Mouse (Mus musculus): ENCODE measurements around the gene Rpa2. TPM values are rescaled to one million over a fixed set of nuclear protein-coding genes. Genes with fewer than 3 reads are reported as not detected.

The Rpa2 gene
- polyA plus RNA-seq, 1 experiment = 86.1 TPM

GRCm38 (mm10) chr4:132816404-132816803 lies 48.3 kb downstream of the Rpa2 start:
- TF ChIP-seq GATA1 (IDR thresholded peaks at IDR 0.05; ENCODE audit: low read length) = no peak

GRCm38 (mm10) chr4:132816855-132817254 lies 48.7 kb downstream of the Rpa2 start:
- TF ChIP-seq GATA1 (IDR thresholded peaks at IDR 0.05; ENCODE audit: low read length) = no peak

- no peak for TF ChIP-seq GATA1 (IDR thresholded peaks at IDR 0.05; ENCODE audit: low read length)
Observed at GRCm38 (mm10) chr4:132818442-132818841, 50.3 kb downstream of the Rpa2 start.

GRCm38 (mm10) chr4:132823614-132824366 lies 55.7 kb downstream of the Rpa2 start:
- no peak for TF ChIP-seq GATA1 (IDR thresholded peaks at IDR 0.05; ENCODE audit: low read length)

Other genes with a start within 250 kb of the Rpa2 start
- 178 and 267 TPM in 2 replicates for gene Atpif1, start 234.7 kb upstream of the Rpa2 start, polyA plus RNA-seq (2012)
- 73.7 and 340 TPM in 2 replicates for gene Dnajc8, start 232.8 kb upstream of the Rpa2 start, polyA plus RNA-seq (2012)
- gene Ptafr, start 204.3 kb upstream of the Rpa2 start, polyA plus RNA-seq (2012) = not detected in 2 replicates
- 2.4 and 3.3 TPM in 2 replicates for gene Eya3, start 129.3 kb upstream of the Rpa2 start, polyA plus RNA-seq (2012)
- 0.70 and 0.84 TPM in 2 replicates for gene Xkr8, start 35.8 kb upstream of the Rpa2 start, polyA plus RNA-seq (2012)
- gene Smpdl3b, start 11.1 kb upstream of the Rpa2 start, polyA plus RNA-seq (2012) = 0.08 TPM in 2 replicates
- gene Themis2, start 28.1 kb downstream of the Rpa2 start, polyA plus RNA-seq (2012) = not detected in 2 replicates
- 59.8 and 60.6 TPM in 2 replicates for gene Ppp1r8, start 74.8 kb downstream of the Rpa2 start, polyA plus RNA-seq (2012)
- 6.6 and 7.0 TPM in 2 replicates for gene Stx12, start 116.2 kb downstream of the Rpa2 start, polyA plus RNA-seq (2012)
- gene Fam76a, start 154.2 kb downstream of the Rpa2 start, polyA plus RNA-seq (2012) = 16.4 and 23.0 TPM in 2 replicates
- not detected in 2 replicates for gene Fgr, start 205.8 kb downstream of the Rpa2 start, polyA plus RNA-seq (2012)
- gene Ahdc1, start 242.9 kb downstream of the Rpa2 start, polyA plus RNA-seq (2012) = 21.6 and 23.9 TPM in 2 replicates